Mouse (Mus musculus) cerebellum, adult 18-20 months (tissue): ENCODE results near the gene Arpc5l.

Experiments
- DNase-seq, 2 experiments: peaks; one replicate each; pipeline ENCODE4 v3.0.0; 2021

The Arpc5l gene

DNA sequence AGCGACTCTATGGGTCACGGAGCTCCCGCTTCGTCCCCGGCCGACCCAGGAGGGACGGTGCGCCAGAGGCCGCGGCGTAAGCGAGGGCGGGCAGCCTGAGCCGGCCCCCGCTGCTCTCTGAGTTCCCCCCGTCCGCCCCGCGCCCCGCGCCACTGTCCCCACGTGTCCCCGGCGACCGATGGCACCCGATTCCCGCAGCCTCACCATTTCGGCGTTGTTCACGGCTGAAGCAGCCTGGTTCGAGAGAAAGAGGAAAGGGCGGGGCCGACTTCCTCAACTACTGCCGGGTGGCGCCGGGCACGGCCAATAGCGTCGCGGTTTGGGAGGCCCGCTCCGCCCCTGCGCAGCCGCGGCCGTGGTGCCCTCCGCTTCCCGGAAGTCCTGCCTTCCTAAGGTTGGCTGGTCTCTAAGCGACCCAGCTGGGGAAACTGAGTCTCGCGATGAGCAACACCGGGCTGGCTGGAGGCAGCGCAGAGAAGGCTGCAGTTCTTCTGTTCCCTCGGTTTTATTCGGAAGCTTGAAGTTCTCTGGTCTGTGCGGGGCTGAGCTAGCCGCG lies at the start of gene Arpc5l:
Gene Arpc5l, plus strand, starts transcription at position 469 of the 556 bp plus-strand sequence.
- DNase-seq = peak; percentile 92 to 94

DNA sequence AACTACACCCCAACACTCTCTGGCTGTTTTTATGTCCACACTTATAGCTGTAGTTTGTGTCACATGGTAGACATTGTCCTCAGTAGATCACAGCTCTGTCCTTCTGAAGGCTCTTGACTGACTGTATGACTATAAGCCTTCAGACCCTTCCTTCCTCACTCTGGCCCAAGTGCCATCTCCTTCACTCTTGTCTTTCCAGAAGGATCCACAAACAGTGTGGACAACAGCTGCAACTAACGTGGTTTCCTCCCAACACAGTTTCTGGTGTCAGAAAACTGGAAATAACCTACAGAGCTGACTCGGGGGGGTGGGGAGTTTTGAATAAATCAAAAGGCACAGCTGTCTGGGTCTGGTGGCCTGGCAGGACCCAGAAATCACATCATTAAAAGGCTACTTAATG lies 49.1 kb upstream of the Arpc5l start:
- DNase-seq = no peak

- no peak for DNase-seq
Observed at GRCm38 (mm10) chr2:38957671-38958223, 47.4 kb upstream of the Arpc5l start.

GRCm38 (mm10) chr2:38964198-38964597 lies 41.0 kb upstream of the Arpc5l start:
- DNase-seq = no peak

GRCm38 (mm10) chr2:38969650-38970049 lies 35.5 kb upstream of the Arpc5l start:
- no peak for DNase-seq

DNA sequence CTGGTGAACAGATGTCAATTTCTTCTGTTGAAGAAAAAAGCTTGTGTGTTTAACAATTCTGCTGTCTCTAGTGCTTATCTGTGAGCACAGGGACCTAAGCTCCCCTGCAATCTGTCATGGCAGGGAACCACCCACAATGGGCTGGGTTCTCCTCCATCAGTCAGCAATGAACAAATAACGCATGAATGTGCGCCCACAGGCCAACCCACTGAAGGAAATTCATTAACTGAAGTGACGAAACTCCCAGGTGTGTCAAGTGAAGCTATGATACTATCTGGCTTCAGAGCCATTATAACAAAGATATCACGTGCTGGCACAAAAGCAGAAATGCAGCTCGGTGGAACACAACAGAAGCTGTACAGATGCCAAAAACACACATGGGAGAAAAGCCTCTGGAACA lies 35.1 kb upstream of the Arpc5l start:
- no peak for DNase-seq

GRCm38 (mm10) chr2:38973223-38973622 lies 31.9 kb upstream of the Arpc5l start:
- no peak for DNase-seq

- no peak for DNase-seq
Observed at GRCm38 (mm10) chr2:38973701-38974100, 31.4 kb upstream of the Arpc5l start.

GRCm38 (mm10) chr2:38974171-38974570 lies 31.0 kb upstream of the Arpc5l start:
- DNase-seq = no peak

GRCm38 (mm10) chr2:38975181-38975580 lies 30.0 kb upstream of the Arpc5l start:
- DNase-seq = no peak

GRCm38 (mm10) chr2:38975941-38976805 lies 29.0 kb upstream of the Arpc5l start:
- DNase-seq = no peak

- DNase-seq = no peak
Observed at GRCm38 (mm10) chr2:38977837-38978236, 27.3 kb upstream of the Arpc5l start.

DNA sequence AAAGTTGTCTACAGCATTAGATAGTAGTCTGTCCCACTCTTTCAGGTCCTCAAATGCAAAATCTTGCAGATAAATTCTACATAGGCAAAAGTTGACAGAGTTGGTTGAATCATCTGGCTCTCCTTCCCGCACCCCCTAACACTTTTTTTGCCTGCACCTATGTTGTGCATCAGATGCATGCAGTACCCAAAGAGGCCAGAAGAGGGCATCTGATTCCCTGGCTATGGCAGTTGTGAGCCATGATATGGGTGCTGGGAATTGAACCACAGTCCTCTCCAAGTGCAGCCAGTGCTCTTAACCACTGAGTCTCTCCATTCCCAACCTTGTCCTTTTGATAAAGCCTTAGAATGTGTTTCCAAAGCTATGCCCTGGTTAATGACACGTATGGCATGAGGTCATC lies 21.7 kb upstream of the Arpc5l start:
- DNase-seq = no peak

- DNase-seq = no peak
Observed at GRCm38 (mm10) chr2:38986580-38986979, 18.6 kb upstream of the Arpc5l start.

DNA sequence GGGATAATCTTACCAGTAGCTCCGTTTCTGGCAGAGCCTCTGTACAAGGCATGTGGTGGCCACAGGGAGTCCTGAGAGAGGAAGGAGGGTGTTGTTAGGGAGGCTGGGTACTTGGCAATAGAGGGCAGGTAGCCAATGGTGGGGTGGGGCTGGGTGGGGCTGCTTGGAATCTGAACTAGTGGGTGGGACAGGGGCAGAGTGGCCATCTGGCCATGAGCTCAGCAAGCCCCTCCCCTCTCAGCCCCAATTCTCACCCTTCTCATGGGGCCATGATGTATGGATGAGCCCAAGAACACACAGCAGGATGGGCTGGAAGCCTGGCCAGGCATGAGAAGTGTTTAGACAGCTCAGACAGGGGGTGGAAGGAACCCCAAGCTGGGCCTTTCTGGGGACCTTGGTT lies 17.8 kb upstream of the Arpc5l start:
- DNase-seq = no peak

DNA sequence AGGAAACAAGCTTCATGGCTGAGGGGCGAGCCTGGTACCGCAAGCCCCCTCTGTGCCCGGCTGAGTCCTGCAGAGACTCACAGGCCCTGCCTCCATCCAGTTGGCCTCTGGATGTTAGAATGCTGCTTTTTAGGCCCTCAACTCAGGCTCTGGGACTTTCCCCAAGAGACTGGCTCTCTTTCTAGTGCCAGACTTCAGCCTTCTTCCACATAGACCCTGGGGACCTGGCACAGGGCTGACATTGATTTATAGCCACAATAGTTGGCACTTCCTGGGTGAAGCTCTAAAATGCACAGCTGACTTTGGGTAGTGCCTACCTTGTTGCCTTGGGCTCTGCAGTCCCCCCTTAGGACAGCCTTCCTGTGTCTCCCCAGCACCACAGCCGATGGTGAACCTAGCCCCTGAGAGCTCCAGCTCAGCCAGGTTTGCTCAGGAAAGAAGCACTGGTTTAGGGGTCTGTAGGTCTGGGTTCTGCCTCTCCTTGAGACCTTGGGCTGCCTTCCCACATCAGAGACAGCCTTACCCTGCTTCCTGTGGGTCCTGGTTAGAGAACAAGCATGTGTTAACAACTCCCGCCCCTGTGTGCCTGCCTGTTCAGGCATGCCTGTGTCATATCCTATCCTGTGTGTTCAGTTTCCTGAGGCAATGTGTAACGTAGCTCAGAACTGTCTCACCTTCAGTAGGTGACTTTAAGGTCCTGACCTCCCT lies 17.2 kb upstream of the Arpc5l start:
- no peak for DNase-seq

DNA sequence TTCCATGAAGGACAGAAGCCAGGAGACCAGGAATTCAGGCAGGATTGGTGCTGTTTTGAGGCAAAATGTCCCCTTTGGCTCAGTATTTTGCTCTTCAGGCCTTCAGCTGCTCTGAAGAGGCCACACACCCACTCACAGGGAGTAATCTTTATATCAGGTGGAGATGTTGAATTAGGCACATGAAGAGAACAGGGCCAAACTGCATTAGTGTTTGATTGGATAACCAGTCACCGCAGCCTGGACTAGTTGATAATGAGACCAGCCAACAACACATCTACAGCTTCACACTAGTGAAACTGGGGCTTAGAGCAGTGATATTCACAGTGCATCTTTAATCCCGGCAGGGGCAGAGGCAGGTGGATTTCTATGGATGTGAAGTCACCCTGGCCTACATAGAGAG lies 16.2 kb upstream of the Arpc5l start:
- DNase-seq = no peak

GRCm38 (mm10) chr2:38992004-38992403 lies 13.1 kb upstream of the Arpc5l start:
- DNase-seq = no peak

DNA sequence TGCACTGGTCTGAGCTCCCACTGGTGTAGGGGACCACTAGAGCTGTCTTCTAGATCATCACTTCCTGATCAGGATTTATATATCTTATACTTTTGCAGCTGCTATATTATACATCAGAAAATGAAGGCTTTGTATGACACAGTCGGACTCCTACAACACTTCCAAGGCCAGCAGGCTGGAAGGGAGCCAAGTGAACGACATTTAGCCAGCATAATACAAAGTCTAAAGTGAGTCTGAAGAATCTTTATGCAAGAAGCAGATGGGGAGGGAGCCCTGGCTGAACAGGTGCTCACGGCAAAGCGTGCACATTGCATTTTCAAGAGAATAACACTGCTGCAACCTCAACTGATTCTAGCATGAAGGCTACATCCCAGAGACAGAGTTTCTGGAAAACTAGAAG lies 12.7 kb upstream of the Arpc5l start:
- no peak for DNase-seq

GRCm38 (mm10) chr2:38997386-38998374 lies 7.5 kb upstream of the Arpc5l start, which contains the start of gene Wdr38:
Gene Wdr38, plus strand, starts transcription at chr2:38997476.
- peak; percentile 89 to 93 for DNase-seq

DNA sequence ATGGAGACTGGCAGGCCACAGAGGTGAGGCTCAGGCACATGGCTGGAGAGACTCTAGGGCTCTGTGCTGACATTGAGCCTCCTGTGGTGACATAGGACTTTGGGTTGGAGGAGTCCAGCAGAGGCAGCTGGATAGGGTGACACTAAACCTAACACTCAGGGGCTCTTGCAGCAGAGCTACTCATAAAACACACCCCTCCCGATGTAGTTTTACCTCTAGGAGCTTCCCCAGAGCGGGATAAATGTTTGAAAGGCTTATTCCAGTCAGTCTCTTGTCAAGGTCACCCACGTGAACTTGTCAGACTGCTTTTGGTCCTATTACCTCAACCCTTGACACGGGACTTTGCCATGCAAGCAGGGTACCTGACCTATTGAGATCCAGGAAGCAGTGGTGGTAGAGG lies 5.8 kb upstream of the Arpc5l start:
- no peak for DNase-seq

- DNase-seq = no peak
Observed at GRCm38 (mm10) chr2:38999910-39000586, 5.1 kb upstream of the Arpc5l start.
